Mouse (Mus musculus): Measurements from ENCODE around the gene Acadm. TPM values are rescaled to one million over a fixed set of nuclear protein-coding genes. Genes with fewer than 3 reads are reported as not detected.

Gene Acadm
- 40.7 and 44.6 TPM in 2 replicates for polyA plus RNA-seq (2016; fragmentation: Nextera tagmentation; extraction: Ambion mirVana)

GRCm38 (mm10) chr3:153944335-153944990 is at the start of gene Acadm:
TSS of gene Acadm (minus strand) at chr3:153944632.
- Histone ChIP-seq H3K27me3 (replicated peaks; ENCODE audit: low read depth, poor library complexity, severe bottlenecking) (no peaks in the 10 kb centered on the region), H3K36me3 (replicated peaks) (peaks cover 21% of the 10 kb centered on the region), H3K4me1 (peaks cover 26% of the 10 kb centered on the region), H3K4me3 (peak within 1 kb of the TSS; percentile 85), H3K27ac (replicated peaks) (peak within 1 kb of the TSS; percentile 90), H3K9me3 (no peaks in the 10 kb centered on the region)
- peak; percentile 99 for DNase-seq (ENCODE audit: low spot score)
- WGBS: under 1% methylated on average over 41 of the region's 41 CpGs

GRCm38 (mm10) chr3:153984428-153985340 is 40.3 kb upstream of the Acadm start:
- peaks cover 3% of the 10 kb centered on the region; the same call in 1 of the 2 replicates for H3K4me1 ChIP-seq
- peak; percentile 57 for DNase-seq (ENCODE audit: low spot score)
- WGBS: 55% methylated on average over 10 of the region's 10 CpGs
- no peaks in the 10 kb centered on the region; the same call in 1 of the 2 replicates for H3K27me3 ChIP-seq (replicated peaks; ENCODE audit: low read depth, poor library complexity, severe bottlenecking)
- H3K36me3 ChIP-seq (replicated peaks): no peaks in the 10 kb centered on the region
- H3K27ac ChIP-seq (replicated peaks): no peak overlapping the region
- H3K9me3 ChIP-seq: no peaks in the 10 kb centered on the region
- no peak overlapping the region for H3K4me3 ChIP-seq

DNA sequence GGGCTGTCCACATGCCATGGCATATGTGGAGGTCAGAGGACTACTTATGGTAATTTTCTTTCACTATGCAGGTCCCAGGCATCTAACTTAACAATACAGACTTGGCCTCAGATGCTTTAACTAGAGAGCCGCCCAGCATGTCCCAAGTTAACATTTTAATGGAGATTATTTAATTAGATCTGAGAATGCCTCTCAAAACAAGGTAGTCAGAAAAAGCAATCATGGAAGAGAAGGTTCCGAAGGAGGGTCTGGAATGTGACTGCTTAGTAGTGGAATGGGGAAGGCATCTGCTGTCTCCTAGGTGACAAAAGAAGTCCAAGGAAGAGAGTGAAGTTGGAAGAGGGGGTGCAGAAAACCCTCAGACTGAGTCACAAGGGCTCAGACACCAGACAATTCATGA is 36.2 kb upstream of the Acadm start:
- H3K9me3 ChIP-seq: no peaks in the 10 kb centered on the region
- H3K27me3 ChIP-seq (replicated peaks; ENCODE audit: low read depth, poor library complexity, severe bottlenecking): peaks cover 19% of the 10 kb centered on the region
- no peak overlapping the region for H3K4me3 ChIP-seq
- WGBS: 51% methylated on average over 2 of the region's 2 CpGs
- peaks cover 3% of the 10 kb centered on the region; the same call in 1 of the 2 replicates for H3K4me1 ChIP-seq
- DNase-seq (ENCODE audit: low spot score): no peak
- no peak overlapping the region for H3K27ac ChIP-seq (replicated peaks)
- H3K36me3 ChIP-seq (replicated peaks): no peaks in the 10 kb centered on the region

- H3K36me3 ChIP-seq (replicated peaks): no peaks in the 10 kb centered on the region
- H3K4me3 ChIP-seq: no peak overlapping the region
- H3K27ac ChIP-seq (replicated peaks): no peak overlapping the region
- H3K9me3 ChIP-seq: no peaks in the 10 kb centered on the region
- no peak for DNase-seq (ENCODE audit: low spot score)
- 80% methylated on average over 7 of the region's 7 CpGs for WGBS
- H3K4me1 ChIP-seq: peaks cover 29% of the 10 kb centered on the region
- peaks cover 65% of the 10 kb centered on the region for H3K27me3 ChIP-seq (replicated peaks; ENCODE audit: low read depth, poor library complexity, severe bottlenecking)
Measured at GRCm38 (mm10) chr3:153975791-153976190, 31.4 kb upstream of the Acadm start.

DNA sequence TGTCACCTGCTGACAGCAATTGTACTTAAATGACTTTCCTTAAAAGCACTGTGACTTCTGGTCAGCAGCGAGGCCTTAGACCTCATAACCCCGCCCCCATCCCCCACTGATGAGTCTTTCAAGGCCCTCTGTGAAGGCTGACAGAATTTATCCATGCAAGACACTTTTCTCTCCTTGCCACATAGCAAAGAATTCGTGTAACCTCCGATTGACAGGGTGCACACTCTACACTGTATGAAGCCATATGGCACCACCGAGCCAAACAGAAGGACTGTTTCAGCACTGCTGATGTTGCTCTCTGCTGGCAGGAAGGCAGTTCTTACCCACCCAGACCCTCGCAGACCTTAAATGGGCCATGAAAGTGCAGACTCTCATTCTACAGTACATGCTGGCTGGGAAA is 30.6 kb upstream of the Acadm start:
- Histone ChIP-seq H3K36me3 (replicated peaks) (no peaks in the 10 kb centered on the region), H3K27me3 (replicated peaks; ENCODE audit: low read depth, poor library complexity, severe bottlenecking) (peaks cover 65% of the 10 kb centered on the region), H3K27ac (replicated peaks) (no peak overlapping the region), H3K9me3 (no peaks in the 10 kb centered on the region), H3K4me3 (no peak overlapping the region), H3K4me1 (peaks cover 29% of the 10 kb centered on the region)
- DNase-seq (ENCODE audit: low spot score): no peak
- WGBS: 5% methylated on average over 6 of the region's 6 CpGs

GRCm38 (mm10) chr3:153973949-153974760 is 29.7 kb upstream of the Acadm start:
- 4% methylated on average over 21 of the region's 21 CpGs for WGBS
- peak overlapping the region; percentile 72 for H3K27ac ChIP-seq (replicated peaks)
- H3K4me1 ChIP-seq: peaks cover 29% of the 10 kb centered on the region
- H3K36me3 ChIP-seq (replicated peaks): no peaks in the 10 kb centered on the region
- H3K27me3 ChIP-seq (replicated peaks; ENCODE audit: low read depth, poor library complexity, severe bottlenecking): peaks cover 65% of the 10 kb centered on the region
- peak; percentile 17 for DNase-seq (ENCODE audit: low spot score)
- peak overlapping the region; percentile 69 for H3K4me3 ChIP-seq
- H3K9me3 ChIP-seq: no peaks in the 10 kb centered on the region

DNA sequence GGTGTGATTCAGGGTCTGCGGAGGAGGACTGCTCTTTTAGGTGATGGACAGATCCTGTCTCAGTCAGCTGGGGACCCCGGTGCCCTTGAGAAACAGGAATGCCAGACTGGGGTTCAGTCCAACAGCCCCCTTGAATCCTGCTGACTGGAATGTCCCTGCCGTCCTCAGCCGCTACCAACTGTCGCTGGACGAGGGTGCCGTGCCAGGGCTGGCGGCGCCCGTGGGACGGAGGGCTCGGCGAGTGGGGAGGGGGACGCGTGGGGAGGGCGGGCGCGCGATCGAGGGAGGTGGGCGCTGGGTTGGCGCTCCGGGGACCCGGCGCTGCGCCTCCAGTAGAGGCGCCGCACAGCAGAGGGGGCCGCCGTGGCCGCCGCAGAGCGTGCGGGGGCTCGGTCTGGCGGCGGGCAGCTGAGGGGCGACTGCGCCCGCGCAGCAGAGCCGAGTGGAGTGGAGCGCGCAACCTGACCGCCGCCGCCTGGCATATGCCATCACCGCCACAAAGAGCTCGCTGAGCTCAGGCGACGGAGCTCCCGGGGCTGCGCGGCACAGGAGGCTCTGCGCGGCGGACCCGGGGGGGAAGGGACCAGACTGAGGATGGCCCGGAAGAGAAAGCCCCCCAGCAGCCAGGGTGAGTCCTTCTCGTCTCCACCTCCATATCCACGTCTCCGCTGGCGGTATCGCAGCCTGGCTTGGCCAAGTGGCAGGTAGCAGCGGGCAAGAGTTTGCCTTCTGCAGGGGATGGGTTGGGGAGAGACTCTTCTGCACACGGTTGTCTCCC is 28.9 kb upstream of the Acadm start, which contains the start of gene Slc44a5:
Gene Slc44a5, plus strand, starts transcription at position 266 of the 778 bp plus-strand sequence.
- H3K27me3 ChIP-seq (replicated peaks; ENCODE audit: low read depth, poor library complexity, severe bottlenecking): peaks cover 65% of the 10 kb centered on the region
- peak within 1 kb of the TSS; percentile 69 for H3K4me3 ChIP-seq
- DNase-seq (ENCODE audit: low spot score): peak; percentile 62
- under 1% methylated on average over 66 of the region's 66 CpGs for WGBS
- H3K27ac ChIP-seq (replicated peaks): peak within 1 kb of the TSS; percentile 72
- no peaks in the 10 kb centered on the region for H3K9me3 ChIP-seq
- no peaks in the 10 kb centered on the region for H3K36me3 ChIP-seq (replicated peaks)
- H3K4me1 ChIP-seq: peaks cover 29% of the 10 kb centered on the region

GRCm38 (mm10) chr3:153969451-153969850 is 25.0 kb upstream of the Acadm start:
- no peaks in the 10 kb centered on the region for H3K9me3 ChIP-seq
- H3K4me3 ChIP-seq: no peak overlapping the region
- H3K36me3 ChIP-seq (replicated peaks): no peaks in the 10 kb centered on the region
- peaks cover 35% of the 10 kb centered on the region for H3K27me3 ChIP-seq (replicated peaks; ENCODE audit: low read depth, poor library complexity, severe bottlenecking)
- WGBS: 89% methylated on average over 4 of the region's 4 CpGs
- H3K4me1 ChIP-seq: peaks cover 18% of the 10 kb centered on the region
- DNase-seq (ENCODE audit: low spot score): no peak
- no peak overlapping the region for H3K27ac ChIP-seq (replicated peaks)

DNA sequence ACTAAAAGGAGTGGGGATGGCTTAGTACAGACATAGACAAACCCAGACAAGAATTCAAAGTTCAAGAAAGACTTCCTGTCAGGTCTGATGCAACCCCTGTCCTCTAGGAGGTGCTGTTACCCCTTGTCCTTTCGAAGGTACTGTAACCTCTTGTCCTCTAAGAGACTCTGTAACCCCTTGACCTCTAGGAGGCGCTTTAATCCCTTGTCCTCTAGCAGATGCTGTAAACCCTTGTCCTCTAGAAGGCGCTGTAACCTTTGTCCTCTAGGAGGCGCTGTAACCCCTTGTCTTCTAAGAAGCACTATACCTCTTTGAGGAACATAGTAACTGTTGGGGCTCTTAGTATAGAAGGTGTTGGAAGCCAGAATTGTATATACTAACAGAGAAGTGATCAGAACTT is 24.1 kb upstream of the Acadm start:
- Histone ChIP-seq H3K36me3 (replicated peaks) (no peaks in the 10 kb centered on the region), H3K27ac (replicated peaks) (no peak overlapping the region), H3K9me3 (no peaks in the 10 kb centered on the region), H3K4me3 (no peak overlapping the region), H3K27me3 (replicated peaks; ENCODE audit: low read depth, poor library complexity, severe bottlenecking) (peaks cover 26% of the 10 kb centered on the region), H3K4me1 (peaks cover 9% of the 10 kb centered on the region)
- 38% methylated on average over 4 of the region's 4 CpGs for WGBS
- peak; percentile 40 for DNase-seq (ENCODE audit: low spot score)

GRCm38 (mm10) chr3:153967447-153967846 is 23.0 kb upstream of the Acadm start:
- Histone ChIP-seq H3K9me3 (no peaks in the 10 kb centered on the region), H3K4me1 (no peaks in the 10 kb centered on the region), H3K36me3 (replicated peaks) (no peaks in the 10 kb centered on the region), H3K27me3 (replicated peaks; ENCODE audit: low read depth, poor library complexity, severe bottlenecking) (peaks cover 15% of the 10 kb centered on the region), H3K27ac (replicated peaks) (no peak overlapping the region), H3K4me3 (no peak overlapping the region)
- no peak for DNase-seq (ENCODE audit: low spot score)
- WGBS: 86% methylated on average over 5 of the region's 5 CpGs

DNA sequence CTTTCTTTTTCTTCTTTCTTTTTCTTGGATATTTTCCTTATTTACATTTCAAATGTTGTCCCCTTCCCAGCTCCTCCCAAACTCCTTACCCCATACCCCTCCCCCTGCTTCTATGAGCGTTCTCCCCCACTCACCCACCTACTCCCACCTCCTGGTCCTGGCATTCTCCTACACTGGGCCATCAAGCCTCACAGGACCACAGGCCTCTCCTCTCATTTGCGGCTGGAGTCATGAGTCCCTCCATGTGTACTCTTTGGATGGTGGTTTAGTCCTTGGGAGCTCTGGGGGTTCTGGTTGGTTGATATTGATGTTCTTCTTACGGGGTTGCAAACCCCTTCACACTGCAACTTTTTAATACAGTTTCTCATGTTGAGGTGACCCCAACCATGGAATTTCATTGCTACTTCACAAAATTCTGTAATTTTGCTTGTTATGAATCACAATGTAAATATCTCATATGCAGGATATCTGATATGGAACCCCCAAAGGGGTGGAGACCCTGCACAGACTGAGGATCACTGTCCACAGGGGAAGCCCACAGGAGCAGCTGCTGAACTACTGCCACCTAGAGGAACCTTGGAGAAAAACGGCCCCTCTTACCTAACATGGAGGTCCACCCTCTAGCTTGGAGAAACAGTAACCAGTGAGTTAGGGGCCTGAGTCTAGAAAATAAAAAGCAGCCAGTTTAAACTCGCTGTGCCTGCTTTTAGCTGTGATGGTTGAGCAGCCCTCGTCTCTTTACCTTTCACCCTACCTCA is 17.4 kb upstream of the Acadm start:
- Histone ChIP-seq H3K9me3 (no peaks in the 10 kb centered on the region), H3K36me3 (replicated peaks) (no peaks in the 10 kb centered on the region), H3K27ac (replicated peaks) (no peak overlapping the region), H3K27me3 (replicated peaks; ENCODE audit: low read depth, poor library complexity, severe bottlenecking) (no peaks in the 10 kb centered on the region), H3K4me1 (no peaks in the 10 kb centered on the region), H3K4me3 (no peak overlapping the region)
- peak; percentile 28 for DNase-seq (ENCODE audit: low spot score)
- 69% methylated on average over 6 of the region's 6 CpGs for WGBS

Data from embryonic facial prominence, embryonic 10.5 days (tissue).